Mouse (Mus musculus) cerebellum, adult 9-10 months (tissue): ENCODE results near the gene Piezo1.

Experiments used
- DNase-seq: peaks from one replicate; pipeline ENCODE4 v3.0.0; 2022

Gene Piezo1

GRCm38 (mm10) chr8:122484831-122485230 is 66.3 kb downstream of the Piezo1 start:
- no peak for DNase-seq

- DNase-seq = no peak
Measured at GRCm38 (mm10) chr8:122483877-122484276, 67.3 kb downstream of the Piezo1 start.

GRCm38 (mm10) chr8:122482448-122482847 is 68.7 kb downstream of the Piezo1 start:
- DNase-seq = no peak

GRCm38 (mm10) chr8:122475580-122476320 is 75.4 kb downstream of the Piezo1 start, which contains the start of the genes Rnf166 and Ctu2:
Rnf166 (minus strand) TSS chr8:122476064.
Ctu2 (plus strand) TSS chr8:122476143.
- peak; percentile 85 for DNase-seq

- DNase-seq = peak; percentile 63
Measured at GRCm38 (mm10) chr8:122474951-122475560, 76.1 kb downstream of the Piezo1 start.

GRCm38 (mm10) chr8:122473911-122474421 is 77.2 kb downstream of the Piezo1 start:
- no peak for DNase-seq

GRCm38 (mm10) chr8:122470691-122471090 is 80.4 kb downstream of the Piezo1 start:
- DNase-seq = no peak

GRCm38 (mm10) chr8:122469965-122470364 is 81.2 kb downstream of the Piezo1 start:
- no peak for DNase-seq

- no peak for DNase-seq
Measured at GRCm38 (mm10) chr8:122469407-122469806, 81.7 kb downstream of the Piezo1 start.

- no peak for DNase-seq
Measured at GRCm38 (mm10) chr8:122467816-122468215, 83.3 kb downstream of the Piezo1 start.

- no peak for DNase-seq
Measured at GRCm38 (mm10) chr8:122464985-122465384, 86.1 kb downstream of the Piezo1 start.

GRCm38 (mm10) chr8:122463651-122464640 is 87.2 kb downstream of the Piezo1 start:
- DNase-seq = no peak

GRCm38 (mm10) chr8:122462510-122462909 is 88.6 kb downstream of the Piezo1 start:
- DNase-seq = no peak

- no peak for DNase-seq
Measured at GRCm38 (mm10) chr8:122461473-122462148, 89.5 kb downstream of the Piezo1 start.

- peak; percentile 71 for DNase-seq
Measured at GRCm38 (mm10) chr8:122460524-122461472, 90.3 kb downstream of the Piezo1 start, which contains the start of gene Snai3. Snai3 (minus strand) TSS chr8:122460733.

- DNase-seq = no peak
Measured at GRCm38 (mm10) chr8:122459990-122460389, 91.1 kb downstream of the Piezo1 start.

GRCm38 (mm10) chr8:122459218-122459900 is 91.8 kb downstream of the Piezo1 start:
- no peak for DNase-seq

GRCm38 (mm10) chr8:122457171-122457570 is 94.0 kb downstream of the Piezo1 start:
- DNase-seq = no peak

- no peak for DNase-seq
Measured at GRCm38 (mm10) chr8:122454409-122454808, 96.7 kb downstream of the Piezo1 start.

GRCm38 (mm10) chr8:122452154-122452553 is 99.0 kb downstream of the Piezo1 start:
- no peak for DNase-seq
